Mouse (Mus musculus): ENCODE measurements around the gene Pold4. TPM values are rescaled to one million over a fixed set of nuclear protein-coding genes. Genes with fewer than 3 reads are reported as not detected.

Pold4 gene
- polyA plus RNA-seq, 1 experiment: 96.1 TPM

DNA sequence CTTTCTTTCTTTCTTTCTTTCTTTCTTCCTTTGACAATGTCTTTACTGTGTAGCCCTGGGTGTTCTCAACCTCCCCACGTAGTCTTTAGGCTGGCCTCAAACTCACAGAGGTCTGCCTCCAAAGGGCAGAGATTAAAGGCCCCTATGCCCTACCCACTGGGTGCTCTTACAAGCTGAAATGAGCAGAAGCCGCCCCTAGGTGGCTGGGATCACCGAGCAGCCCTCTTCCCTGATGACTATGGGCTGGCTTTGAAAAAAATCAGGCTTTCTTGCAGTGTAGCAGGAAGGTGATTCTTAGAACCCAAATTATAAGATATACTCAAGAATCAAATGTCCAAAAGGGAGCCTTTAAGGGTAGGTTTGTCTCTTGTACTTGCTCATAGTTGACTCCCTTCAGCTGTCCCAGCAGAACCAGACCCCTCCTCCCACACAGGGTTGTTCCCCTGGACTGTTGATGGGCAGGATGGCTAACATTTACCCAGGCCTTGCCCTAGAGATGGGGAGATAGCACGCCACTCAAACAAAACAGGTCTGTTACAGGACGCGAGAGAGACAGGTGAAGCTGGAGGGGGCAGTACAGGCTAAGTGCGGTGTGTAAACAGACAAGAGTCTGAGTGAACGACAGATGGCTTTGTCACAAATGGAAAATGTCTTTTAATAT, 29.5 kb downstream of the Pold4 start:
- H3K27ac ChIP-seq (ENCODE audit: insufficient read depth, low read depth, low read length): no peak overlapping the region
- no peak for DNase-seq
- H3K36me3 ChIP-seq (ENCODE audit: control insufficient read depth, insufficient read depth, low read length): no peaks in the 10 kb centered on the region; the same call in 1 of the 2 replicates
- H3K4me3 ChIP-seq (ENCODE audit: insufficient read depth, low read depth, low read length): no peak overlapping the region
- no peaks in the 10 kb centered on the region; the same call in 1 of the 2 replicates for H3K4me1 ChIP-seq (ENCODE audit: control insufficient read depth, insufficient read depth, low read length)
- WGBS: 64% methylated on average over 8 of the region's 8 CpGs
- TF ChIP-seq POLR2A (IDR thresholded peaks at IDR 0.05; ENCODE audit: low read depth, low read length): no peak
- TF ChIP-seq CTCF (conservative IDR thresholded peaks at IDR 0.05; ENCODE audit: insufficient read depth, insufficient read length, low read depth, low read length): 0 out of 2 replicates have a peak, but pooled peaks have one; percentile 19
- H3K27me3 ChIP-seq (replicated peaks; ENCODE audit: control insufficient read depth, insufficient read depth, low read length): no peaks in the 10 kb centered on the region

DNA sequence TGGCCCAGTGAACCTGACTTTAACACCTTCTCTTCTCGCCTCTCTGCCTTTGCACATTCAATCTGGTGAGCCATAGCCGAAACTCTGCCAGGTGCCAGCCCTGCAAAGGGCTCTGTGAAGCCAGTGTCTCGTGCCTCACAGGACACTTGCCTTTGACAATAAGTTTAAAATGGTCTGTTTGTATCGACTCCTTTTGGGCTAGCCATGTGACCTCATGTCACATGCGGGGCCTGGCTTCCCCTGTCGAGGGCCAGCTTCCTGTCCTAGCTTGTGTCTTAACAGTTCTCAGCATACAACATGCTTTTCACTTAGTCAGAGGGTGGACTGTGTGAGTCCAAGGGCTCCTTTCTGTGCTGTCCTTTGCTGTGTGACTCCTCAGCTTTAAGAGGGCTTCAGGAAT, 31.1 kb downstream of the Pold4 start:
- no peaks in the 10 kb centered on the region for H3K4me1 ChIP-seq (ENCODE audit: control insufficient read depth, insufficient read depth, low read length)
- DNase-seq: no peak
- whole genome bisulfite sequencing: 66% methylated on average over 6 of the region's 6 CpGs

DNA sequence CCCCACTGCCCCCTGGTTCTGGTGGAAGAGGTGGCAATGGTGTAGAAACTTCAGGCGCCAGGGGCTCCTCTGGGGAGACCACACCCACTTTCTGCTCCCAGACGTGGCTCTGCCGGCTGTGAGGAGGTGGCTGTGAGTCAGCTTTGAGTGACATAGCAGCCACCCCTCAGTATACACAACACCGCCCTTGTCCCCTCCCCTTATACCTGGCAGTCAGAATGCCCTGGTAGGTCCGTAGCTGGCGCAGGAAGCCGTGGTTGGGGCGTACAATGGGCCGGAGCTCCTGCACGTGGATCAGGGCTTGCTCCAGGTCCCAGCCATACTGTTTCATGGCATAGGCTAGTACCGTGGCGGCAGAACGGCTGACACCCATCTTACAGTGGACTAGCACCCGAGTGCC, 32.0 kb downstream of the Pold4 start:
- Histone ChIP-seq H3K4me3 (ENCODE audit: insufficient read depth, low read depth, low read length) (no peak overlapping the region), H3K27me3 (replicated peaks; ENCODE audit: control insufficient read depth, insufficient read depth, low read length) (no peaks in the 10 kb centered on the region), H3K4me1 (ENCODE audit: control insufficient read depth, insufficient read depth, low read length) (no peaks in the 10 kb centered on the region), H3K27ac (ENCODE audit: insufficient read depth, low read depth, low read length) (no peak overlapping the region), H3K36me3 (ENCODE audit: control insufficient read depth, insufficient read depth, low read length) (no peaks in the 10 kb centered on the region; the same call in 1 of the 2 replicates)
- 90% methylated on average over 14 of the region's 14 CpGs for WGBS
- TF ChIP-seq POLR2A (IDR thresholded peaks at IDR 0.05; ENCODE audit: low read depth, low read length): no peak
- TF ChIP-seq CTCF (conservative IDR thresholded peaks at IDR 0.05; ENCODE audit: insufficient read depth, insufficient read length, low read depth, low read length): no peak
- no peak for DNase-seq

More for the DNA sequence above, 31.1 kb downstream of the Pold4 start:
- no peak for TF ChIP-seq POLR2A (IDR thresholded peaks at IDR 0.05; ENCODE audit: low read depth, low read length)
- TF ChIP-seq CTCF (conservative IDR thresholded peaks at IDR 0.05; ENCODE audit: insufficient read depth, insufficient read length, low read depth, low read length): no peak
- no peak overlapping the region for H3K4me3 ChIP-seq (ENCODE audit: insufficient read depth, low read depth, low read length)
- H3K27me3 ChIP-seq (replicated peaks; ENCODE audit: control insufficient read depth, insufficient read depth, low read length): no peaks in the 10 kb centered on the region
- no peak overlapping the region for H3K27ac ChIP-seq (ENCODE audit: insufficient read depth, low read depth, low read length)
- H3K36me3 ChIP-seq (ENCODE audit: control insufficient read depth, insufficient read depth, low read length): no peaks in the 10 kb centered on the region; the same call in 1 of the 2 replicates

DNA sequence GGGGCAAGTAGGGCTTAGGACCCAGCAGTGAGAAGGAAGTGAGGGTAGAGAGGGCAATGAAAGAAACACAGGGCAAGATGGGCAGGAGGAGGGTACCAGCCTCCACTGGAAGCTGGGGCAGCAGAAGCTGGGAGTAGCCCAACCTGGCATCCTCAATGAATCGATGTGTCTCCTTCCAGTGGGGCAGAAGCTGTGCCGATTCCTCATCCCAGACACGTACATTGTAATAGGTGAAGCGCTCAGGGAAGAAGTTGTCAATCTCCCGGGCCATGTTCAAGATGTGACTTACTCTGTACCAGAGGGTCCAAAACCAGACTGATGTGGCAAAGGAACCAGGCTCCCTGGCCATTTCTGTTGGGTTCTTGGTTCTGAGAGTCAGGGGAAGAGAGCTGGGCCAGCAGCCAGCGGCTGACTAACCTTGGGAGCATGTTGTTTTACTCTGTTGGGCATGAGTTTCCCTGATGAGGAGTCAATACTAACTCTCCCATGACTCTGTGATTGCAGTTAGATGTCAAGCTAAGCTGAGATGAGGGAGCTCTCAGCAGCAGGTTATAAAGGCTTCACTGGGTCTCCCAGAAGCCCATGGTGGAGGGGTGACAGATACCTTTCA, 32.6 kb downstream of the Pold4 start:
- no peak for DNase-seq
- Histone ChIP-seq H3K36me3 (ENCODE audit: control insufficient read depth, insufficient read depth, low read length) (no peaks in the 10 kb centered on the region; the same call in 1 of the 2 replicates), H3K4me3 (ENCODE audit: insufficient read depth, low read depth, low read length) (no peak overlapping the region), H3K27ac (ENCODE audit: insufficient read depth, low read depth, low read length) (no peak overlapping the region), H3K4me1 (ENCODE audit: control insufficient read depth, insufficient read depth, low read length) (peaks cover 1% of the 10 kb centered on the region; the same call in 1 of the 2 replicates), H3K27me3 (replicated peaks; ENCODE audit: control insufficient read depth, insufficient read depth, low read length) (no peaks in the 10 kb centered on the region)
- 96% methylated on average over 6 of the region's 6 CpGs for whole genome bisulfite sequencing
- TF ChIP-seq CTCF (conservative IDR thresholded peaks at IDR 0.05; ENCODE audit: insufficient read depth, insufficient read length, low read depth, low read length) (no peak), POLR2A (IDR thresholded peaks at IDR 0.05; ENCODE audit: low read depth, low read length) (no peak)

DNA sequence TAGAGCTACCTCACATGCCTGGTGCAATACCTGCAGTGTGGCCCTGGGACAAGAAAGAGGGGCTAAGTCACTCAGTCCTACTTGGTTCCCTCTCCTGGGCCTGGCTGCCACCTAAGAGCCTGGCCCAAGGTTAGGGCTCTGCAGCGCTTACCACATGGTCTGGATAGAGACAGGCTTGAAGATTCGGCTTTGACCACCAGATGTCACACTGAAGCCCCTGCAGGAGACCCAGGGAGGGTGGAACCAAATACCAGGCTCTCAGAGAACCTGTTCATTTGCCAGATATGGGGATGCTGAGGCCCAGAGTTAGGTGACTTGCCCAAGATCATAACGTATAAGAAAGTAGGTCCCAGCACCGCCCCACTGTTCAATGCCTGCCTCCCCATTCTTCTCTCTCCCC, 34.3 kb downstream of the Pold4 start:
- DNase-seq: no peak
- H3K4me3 ChIP-seq (ENCODE audit: insufficient read depth, low read depth, low read length): no peak overlapping the region
- TF ChIP-seq CTCF (conservative IDR thresholded peaks at IDR 0.05; ENCODE audit: insufficient read depth, insufficient read length, low read depth, low read length) (no peak), POLR2A (IDR thresholded peaks at IDR 0.05; ENCODE audit: low read depth, low read length) (no peak)
- H3K36me3 ChIP-seq (ENCODE audit: control insufficient read depth, insufficient read depth, low read length): no peaks in the 10 kb centered on the region; the same call in 1 of the 2 replicates
- no peak overlapping the region for H3K27ac ChIP-seq (ENCODE audit: insufficient read depth, low read depth, low read length)
- 79% methylated on average over 4 of the region's 4 CpGs for WGBS
- H3K27me3 ChIP-seq (replicated peaks; ENCODE audit: control insufficient read depth, insufficient read depth, low read length): no peaks in the 10 kb centered on the region
- peaks cover 4% of the 10 kb centered on the region; the same call in 1 of the 2 replicates for H3K4me1 ChIP-seq (ENCODE audit: control insufficient read depth, insufficient read depth, low read length)

DNA sequence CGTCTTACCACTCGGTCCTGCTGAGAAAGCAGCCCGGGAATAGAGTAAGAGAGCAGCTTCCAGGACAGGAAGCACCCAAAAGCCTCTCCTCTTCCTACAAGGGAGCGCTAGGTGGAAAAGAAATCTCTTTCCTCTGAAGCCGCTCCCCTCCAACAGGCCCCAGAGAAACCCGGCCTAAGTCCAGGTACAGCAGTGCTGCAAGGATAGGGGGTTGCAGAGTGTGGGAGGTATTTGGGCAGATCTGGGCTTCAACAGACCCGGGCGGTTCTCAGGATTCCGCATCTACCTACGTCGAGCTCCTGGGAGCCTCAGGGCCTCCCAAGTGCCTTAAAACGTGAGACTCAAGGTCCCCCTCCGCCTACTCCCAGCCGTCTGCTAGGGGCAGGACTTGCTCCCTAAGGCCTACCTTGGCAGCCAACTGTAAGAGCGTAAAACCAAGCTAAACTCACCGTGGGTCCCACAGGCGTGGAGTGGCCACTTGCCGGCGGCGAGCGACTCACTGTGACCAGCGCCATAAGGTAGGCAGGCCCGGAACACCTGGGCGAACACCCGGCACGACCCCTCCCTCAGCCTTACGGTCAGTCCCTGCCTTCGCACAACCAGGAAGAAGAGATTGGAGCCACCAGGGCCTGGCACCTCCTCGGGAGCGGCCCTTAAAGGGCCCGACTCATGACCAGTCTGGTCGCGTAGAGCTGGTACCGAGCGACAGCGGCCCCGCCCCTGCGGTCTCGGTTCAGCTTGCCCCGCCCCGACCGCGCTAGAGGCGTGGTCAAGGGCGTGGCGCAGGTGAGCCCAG, 37.1 kb downstream of the Pold4 start, which contains the start of gene Ssh3:
Gene Ssh3, minus strand, starts transcription at position 615 of the 796 bp plus-strand sequence.
- H3K4me3 ChIP-seq (ENCODE audit: insufficient read depth, low read depth, low read length): peak within 1 kb of the TSS; percentile 68
- peaks cover 4% of the 10 kb centered on the region; the same call in 1 of the 2 replicates for H3K4me1 ChIP-seq (ENCODE audit: control insufficient read depth, insufficient read depth, low read length)
- H3K36me3 ChIP-seq (ENCODE audit: control insufficient read depth, insufficient read depth, low read length): no peaks in the 10 kb centered on the region; the same call in 1 of the 2 replicates
- DNase-seq: peak; percentile 95
- 6% methylated on average over 46 of the region's 46 CpGs for WGBS
- H3K27ac ChIP-seq (ENCODE audit: insufficient read depth, low read depth, low read length): peak within 1 kb of the TSS; percentile 29
- TF ChIP-seq POLR2A (IDR thresholded peaks at IDR 0.05; ENCODE audit: low read depth, low read length) (peak; percentile 34), CTCF (conservative IDR thresholded peaks at IDR 0.05; ENCODE audit: insufficient read depth, insufficient read length, low read depth, low read length) (no peak)
- no peaks in the 10 kb centered on the region for H3K27me3 ChIP-seq (replicated peaks; ENCODE audit: control insufficient read depth, insufficient read depth, low read length)
